8 mouse cellular contexts compared by ENCODE assay signal in genomic region chr9:107626158-107626843, GRCm38 (mm10). TPM values are rescaled to one million over a fixed set of nuclear protein-coding genes. Genes with fewer than 3 reads are reported as not detected.
A peak's percentile ranks its signal among the peaks of the same experiment; 100 is the strongest.
DNase-seq lines count a peak whose midpoint lies in the region; ATAC-seq and TF ChIP-seq lines count a peak whose summit lies in the region.

No protein-coding gene starts in this region.

- peak overlapping the region; percentile 58 for H3K9ac ChIP-seq in limb, embryonic 14.5 days (ENCODE audit: low read depth, low read length, severe bottlenecking)
- 0 out of 2 replicates have a peak overlapping the region, but pooled peaks have one; percentile 11 for H3K9ac ChIP-seq in neural tube, embryonic 15.5 days (replicated peaks)

- H3K27me3 ChIP-seq in thymus, adult 2 months (ENCODE audit: control insufficient read depth, insufficient read depth, low read length) = no peaks in the 10 kb centered on the region
- H3K27me3 ChIP-seq in limb, embryonic 14.5 days (ENCODE audit: control insufficient read depth, insufficient read depth, low read length) = no peaks in the 10 kb centered on the region
- H3K27me3 ChIP-seq in neural tube, embryonic 15.5 days (replicated peaks) = no peaks in the 10 kb centered on the region

- H3K4me3 ChIP-seq in thymus, adult 2 months (ENCODE audit: control insufficient read depth, insufficient read depth, low read length) = peak overlapping the region; percentile 26
- peak overlapping the region; percentile 13 for H3K4me3 ChIP-seq in limb, embryonic 14.5 days (replicated peaks; ENCODE audit: low read length)
- 0 out of 2 replicates have a peak overlapping the region, but pooled peaks have one; percentile 2 for H3K4me3 ChIP-seq in neural tube, embryonic 15.5 days (replicated peaks)

- H3K27ac ChIP-seq in thymus, adult 2 months (ENCODE audit: control insufficient read depth, insufficient read depth, low read length) = peak overlapping the region; percentile 75
- peak overlapping the region; percentile 89 for H3K27ac ChIP-seq in limb, embryonic 14.5 days (replicated peaks; ENCODE audit: low read depth, low read length)
- H3K27ac ChIP-seq in neural tube, embryonic 15.5 days (replicated peaks) = peak overlapping the region; percentile 89

- no peaks in the 10 kb centered on the region for H3K9me3 ChIP-seq in limb, embryonic 14.5 days (ENCODE audit: control insufficient read depth, low read length)
- no peaks in the 10 kb centered on the region for H3K9me3 ChIP-seq in neural tube, embryonic 15.5 days (replicated peaks)

- TF ChIP-seq CTCF in thymus, adult 2 months (IDR thresholded peaks at IDR 0.05; ENCODE audit: borderline replicate concordance, control insufficient read depth, extremely low read depth, insufficient read depth, low read length, poor library complexity) = no peak

- peak overlapping the region; percentile 29; the same call in 1 of the 2 replicates for H3K4me2 ChIP-seq in limb, embryonic 14.5 days (replicated peaks; ENCODE audit: low read depth, low read length, severe bottlenecking)
- peak overlapping the region; percentile 44 for H3K4me2 ChIP-seq in neural tube, embryonic 15.5 days

- ATAC-seq in cerebellum, adult (ENCODE audit: insufficient number of reproducible peaks, low FRiP score, low TSS enrichment) = no peak
- peak; percentile 58 for ATAC-seq in limb, embryonic 14.5 days (ENCODE audit: low FRiP score, low read depth)
- peak; percentile 6; the same call in 1 of the 2 replicates for ATAC-seq in neural tube, embryonic 15.5 days (ENCODE audit: low FRiP score)

- WGBS in thymus, adult 2 months = 56% methylated on average over 15 of the region's 15 CpGs
- WGBS in limb, embryonic 14.5 days = 43% methylated on average over 13 of the region's 15 CpGs
- WGBS in neural tube, embryonic 15.5 days = 29% methylated on average over 13 of the region's 15 CpGs

- no peak for TF ChIP-seq POLR2A in thymus, adult 2 months (IDR thresholded peaks at IDR 0.05; ENCODE audit: control insufficient read depth, extremely low read depth, insufficient read depth, low read length, poor library complexity)
- no peak for TF ChIP-seq POLR2A in limb, embryonic 14.5 days (IDR thresholded peaks at IDR 0.05; ENCODE audit: borderline replicate concordance, extremely low read depth, insufficient read depth, insufficient read length)

- DNase-seq in cerebellum, adult 9-11 months = peak; percentile 46
- DNase-seq in thymus, adult 2 months = no peak
- DNase-seq in thymus, postnatal 10 days (ENCODE audit: low spot score in 2 of 2) = no peak
- peak; percentile 71 for DNase-seq in limb, embryonic 14.5 days (ENCODE audit: low spot score)
- no peak for DNase-seq in urinary bladder, adult 2 months (ENCODE audit: low spot score)
- DNase-seq in layer of hippocampus, adult 9-11 months = no peak

- H3K36me3 ChIP-seq in thymus, adult 2 months (ENCODE audit: control insufficient read depth, insufficient read depth, low read length) = 0 out of 2 replicates have a peak, but pooled peaks cover 4% of the 10 kb centered on the region
- H3K36me3 ChIP-seq in limb, embryonic 14.5 days (ENCODE audit: control insufficient read depth, insufficient read depth, low read length) = peaks cover 40% of the 10 kb centered on the region
- H3K36me3 ChIP-seq in neural tube, embryonic 15.5 days = peaks cover 8% of the 10 kb centered on the region

- H3K4me1 ChIP-seq in thymus, adult 2 months (replicated peaks; ENCODE audit: control insufficient read depth, insufficient read depth, low read length) = peaks cover 76% of the 10 kb centered on the region
- H3K4me1 ChIP-seq in limb, embryonic 14.5 days (ENCODE audit: control insufficient read depth, insufficient read depth, low read length) = peaks cover 48% of the 10 kb centered on the region
- H3K4me1 ChIP-seq in neural tube, embryonic 15.5 days = peaks cover 68% of the 10 kb centered on the region

RNA-seq across cellular contexts. Expression of gene Gnai2, which starts 8.9 kb away (rescaled TPM):
- polyA plus RNA-seq in thymus, adult 2 months (2012; rRNA removed) = 1,154 and 1,267 TPM in 2 replicates
- polyA plus RNA-seq in limb, embryonic 14.5 days (2012; rRNA removed) = 496 and 627 TPM in 2 replicates
- 392 and 411 TPM in 2 replicates for polyA plus RNA-seq in limb, embryonic 14.5 days (2014; fragmentation: Nextera tagmentation; extraction: Ambion mirVana)
- 262 and 325 TPM in 2 replicates for polyA plus RNA-seq in neural tube, embryonic 15.5 days (2015; fragmentation: Nextera tagmentation; extraction: Ambion mirVana)
- 449 and 465 TPM in 2 replicates for polyA plus RNA-seq in urinary bladder, adult 2 months (2012; rRNA removed)

RNA-seq across cellular contexts. Expression of gene Sema3b, which starts 17.3 kb away (rescaled TPM):
- polyA plus RNA-seq in thymus, adult 2 months (2012; rRNA removed) = 4.3 and 4.9 TPM in 2 replicates
- 23.2 and 23.7 TPM in 2 replicates for polyA plus RNA-seq in limb, embryonic 14.5 days (2012; rRNA removed)
- polyA plus RNA-seq in limb, embryonic 14.5 days (2014; fragmentation: Nextera tagmentation; extraction: Ambion mirVana) = 7.7 and 11.2 TPM in 2 replicates
- polyA plus RNA-seq in neural tube, embryonic 15.5 days (2015; fragmentation: Nextera tagmentation; extraction: Ambion mirVana) = 6.6 and 9.7 TPM in 2 replicates
- 57.1 and 71.0 TPM in 2 replicates for polyA plus RNA-seq in urinary bladder, adult 2 months (2012; rRNA removed)

RNA-seq across cellular contexts. Expression of gene Ifrd2, which starts 38.9 kb away (rescaled TPM):
- 65.1 and 67.4 TPM in 2 replicates for polyA plus RNA-seq in thymus, adult 2 months (2012; rRNA removed)
- polyA plus RNA-seq in limb, embryonic 14.5 days (2012; rRNA removed) = 57.3 and 62.6 TPM in 2 replicates
- polyA plus RNA-seq in limb, embryonic 14.5 days (2014; fragmentation: Nextera tagmentation; extraction: Ambion mirVana) = 55.0 and 56.3 TPM in 2 replicates
- polyA plus RNA-seq in neural tube, embryonic 15.5 days (2015; fragmentation: Nextera tagmentation; extraction: Ambion mirVana) = 14.4 and 25.2 TPM in 2 replicates
- polyA plus RNA-seq in urinary bladder, adult 2 months (2012; rRNA removed) = 31.3 and 36.0 TPM in 2 replicates

RNA-seq across cellular contexts. Expression of gene Slc38a3, which starts 43.0 kb away (rescaled TPM):
- polyA plus RNA-seq in thymus, adult 2 months (2012; rRNA removed) = 9.1 and 11.2 TPM in 2 replicates
- 22.4 and 31.8 TPM in 2 replicates for polyA plus RNA-seq in limb, embryonic 14.5 days (2012; rRNA removed)
- 3.7 and 6.0 TPM in 2 replicates for polyA plus RNA-seq in limb, embryonic 14.5 days (2014; fragmentation: Nextera tagmentation; extraction: Ambion mirVana)
- 35.1 and 35.4 TPM in 2 replicates for polyA plus RNA-seq in neural tube, embryonic 15.5 days (2015; fragmentation: Nextera tagmentation; extraction: Ambion mirVana)
- polyA plus RNA-seq in urinary bladder, adult 2 months (2012; rRNA removed) = 0.44 and 0.45 TPM in 2 replicates

RNA-seq across cellular contexts. Expression of gene Hyal3, which starts 45.7 kb away (rescaled TPM):
- polyA plus RNA-seq in thymus, adult 2 months (2012; rRNA removed) = 2.4 TPM in 2 replicates
- polyA plus RNA-seq in limb, embryonic 14.5 days (2012; rRNA removed) = 1.4 and 1.9 TPM in 2 replicates
- polyA plus RNA-seq in limb, embryonic 14.5 days (2014; fragmentation: Nextera tagmentation; extraction: Ambion mirVana) = 1.2 and 1.5 TPM in 2 replicates
- polyA plus RNA-seq in neural tube, embryonic 15.5 days (2015; fragmentation: Nextera tagmentation; extraction: Ambion mirVana) = 2.0 and 2.2 TPM in 2 replicates
- polyA plus RNA-seq in urinary bladder, adult 2 months (2012; rRNA removed) = 0.50 and 0.52 TPM in 2 replicates

Comparison
In these comparisons a context has a peak if more than half of its experiments do, and no peak if none do; other contexts are left out.
1. DNase-seq: peak in cerebellum, adult 9-11 months (single experiment) and limb, embryonic 14.5 days (single experiment); none in thymus, adult 2 months (single experiment), thymus, postnatal 10 days (0 of 2), urinary bladder, adult 2 months (single experiment) and layer of hippocampus, adult 9-11 months (single experiment).
2. Peak in every context shown above with its lines, with median percentiles within 50 percentile points of each other: H3K27ac ChIP-seq and H3K4me3 ChIP-seq.